Mouse (Mus musculus): ENCODE measurements at regions not wholly inside any gene's neighbourhood (a gene's known extent, or its start where the extent isn't known, plus 50 kb on each side); places are given as distances from the start of the nearest gene placed in this dataset.
"Not testable (repeated sequence)": the region's sequence is repeated elsewhere in the genome, so short reads cannot be mapped to it uniquely, and the experiment has no call there.

DNA sequence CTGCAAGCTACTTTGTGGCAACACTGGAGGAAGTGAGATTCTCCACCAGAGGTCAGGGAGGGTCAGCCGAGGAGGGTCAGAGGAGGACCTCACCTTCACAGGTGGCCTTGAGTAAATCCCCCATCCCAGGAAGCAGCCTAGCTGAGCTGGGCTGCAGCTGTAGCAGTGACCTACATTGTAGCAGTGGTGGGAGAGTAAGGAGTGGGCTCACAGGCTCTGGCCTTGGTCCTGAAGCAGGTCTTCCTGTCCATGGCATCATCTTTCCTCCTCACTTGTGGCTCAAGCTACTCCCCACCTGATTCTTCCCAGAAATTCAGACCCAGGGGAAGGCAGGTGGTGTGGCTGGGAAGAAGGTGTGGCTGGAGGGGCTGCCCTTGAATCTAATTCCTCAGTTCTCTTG, 84.3 kb downstream of the 1810013L24Rik start:
- H3K9ac ChIP-seq; H3K27me3 ChIP-seq (replicated peaks); H3K36me3 ChIP-seq; H3K4me3 ChIP-seq; H3K4me1 ChIP-seq; H3K27ac ChIP-seq (replicated peaks); ATAC-seq (ENCODE audit: extremely low read depth, insufficient number of reproducible peaks, low FRiP score, low TSS enrichment); H3K4me2 ChIP-seq; H3K9me3 ChIP-seq: not testable (repeated sequence)
- WGBS = 22% methylated on average over 1 of the region's 1 CpGs

DNA sequence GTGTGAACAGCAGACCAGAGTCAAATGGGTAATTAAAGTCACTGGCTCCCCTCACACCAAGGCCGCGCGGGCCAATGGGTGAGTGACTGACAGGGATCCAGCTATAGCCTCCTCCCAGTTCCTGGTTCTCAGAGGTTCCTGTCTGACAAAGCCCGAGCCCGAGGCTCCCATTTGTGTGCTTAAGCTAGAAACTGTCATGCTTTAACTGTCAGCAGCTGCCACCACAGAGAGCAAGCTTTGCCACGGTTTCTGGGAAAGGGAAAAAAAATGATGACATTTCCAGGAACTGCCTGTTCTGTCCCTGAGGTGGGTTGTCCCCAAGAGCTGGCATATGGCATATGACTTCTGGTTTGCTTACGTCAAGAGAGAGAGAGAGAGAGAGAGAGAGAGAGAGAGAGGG, 86.2 kb downstream of the 1810013L24Rik start:
- ATAC-seq (ENCODE audit: extremely low read depth, insufficient number of reproducible peaks, low FRiP score, low TSS enrichment) = no peak
- Histone ChIP-seq H3K4me3 (no peak overlapping the region), H3K27me3 (replicated peaks) (no peaks in the 10 kb centered on the region), H3K36me3 (no peaks in the 10 kb centered on the region), H3K27ac (replicated peaks) (no peak overlapping the region), H3K9me3 (no peaks in the 10 kb centered on the region), H3K4me1 (no peaks in the 10 kb centered on the region), H3K4me2 (no peak overlapping the region), H3K9ac (no peak overlapping the region)
- WGBS = 57% methylated on average over 7 of the region's 7 CpGs

DNA sequence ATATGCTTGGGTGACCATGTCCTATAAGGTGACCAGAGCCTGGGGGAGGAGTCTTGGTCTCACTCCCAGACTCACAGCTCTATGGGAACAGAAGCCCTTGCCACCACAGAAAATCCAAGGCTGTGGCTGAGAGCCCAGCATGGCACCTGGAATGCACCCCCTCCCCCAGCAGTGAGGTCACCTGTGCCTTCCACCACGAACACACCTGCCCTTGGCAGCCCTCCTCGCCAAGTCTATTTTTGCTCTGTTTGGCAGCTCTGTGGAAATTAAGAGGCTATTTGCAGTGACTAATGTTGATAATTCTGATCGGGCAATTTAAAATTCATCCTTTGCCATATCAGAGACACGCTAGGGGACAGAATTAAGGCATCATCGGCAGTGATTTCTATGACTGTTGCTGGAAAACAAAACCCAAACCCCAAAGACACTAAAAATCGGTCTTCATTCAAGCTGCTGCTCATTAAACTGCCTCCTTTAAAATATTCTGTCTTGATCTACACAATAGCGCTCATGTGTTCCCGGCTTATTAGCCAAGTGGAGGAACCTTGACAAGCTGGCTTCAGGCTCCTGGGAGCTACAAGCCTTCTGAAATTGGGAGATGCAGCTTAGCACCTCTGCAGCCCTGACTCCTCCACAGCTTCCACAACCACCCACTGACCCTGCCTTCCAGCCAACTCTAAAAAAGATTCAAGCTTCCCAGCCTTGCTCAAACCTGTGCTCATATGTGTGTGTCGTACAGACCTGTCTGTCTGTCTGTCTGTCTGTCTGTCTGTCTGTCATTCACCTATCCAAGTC, 89.0 kb downstream of the 1810013L24Rik start:
- Histone ChIP-seq H3K9ac (no peak overlapping the region), H3K4me1 (no peaks in the 10 kb centered on the region), H3K4me3 (no peak overlapping the region), H3K27ac (replicated peaks) (no peak overlapping the region), H3K27me3 (replicated peaks) (no peaks in the 10 kb centered on the region), H3K9me3 (no peaks in the 10 kb centered on the region), H3K4me2 (no peak overlapping the region), H3K36me3 (no peaks in the 10 kb centered on the region)
- no peak for ATAC-seq (ENCODE audit: extremely low read depth, insufficient number of reproducible peaks, low FRiP score, low TSS enrichment)
- WGBS = 71% methylated on average over 9 of the region's 9 CpGs

DNA sequence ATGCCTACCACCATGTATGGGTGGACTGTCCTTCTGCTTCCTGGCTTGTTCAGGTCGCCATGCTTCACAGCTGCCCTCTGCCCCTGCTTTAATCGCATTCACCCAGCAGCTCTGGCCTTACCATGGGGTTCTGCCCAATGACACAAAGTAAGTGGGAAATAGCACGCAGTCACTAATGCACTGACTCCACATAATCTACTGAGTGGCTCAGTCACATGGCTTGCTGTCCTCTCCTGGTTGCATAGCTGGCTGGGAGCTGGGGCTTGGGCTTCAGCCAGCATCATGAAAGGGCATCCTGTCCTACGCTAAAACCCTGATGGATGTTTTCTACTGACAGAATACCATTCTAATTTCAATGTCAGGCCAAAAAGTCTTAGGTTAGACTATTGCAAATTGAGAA, 94.8 kb downstream of the 1810013L24Rik start:
- Histone ChIP-seq H3K4me3 (no peak overlapping the region), H3K27me3 (replicated peaks) (no peaks in the 10 kb centered on the region), H3K4me1 (no peaks in the 10 kb centered on the region), H3K27ac (replicated peaks) (no peak overlapping the region), H3K4me2 (no peak overlapping the region), H3K36me3 (no peaks in the 10 kb centered on the region), H3K9me3 (no peaks in the 10 kb centered on the region), H3K9ac (no peak overlapping the region)
- 68% methylated on average over 4 of the region's 4 CpGs for WGBS
- ATAC-seq (ENCODE audit: extremely low read depth, insufficient number of reproducible peaks, low FRiP score, low TSS enrichment) = no peak

- no peaks in the 10 kb centered on the region for H3K9me3 ChIP-seq
- H3K36me3 ChIP-seq = no peaks in the 10 kb centered on the region
- no peak overlapping the region for H3K27ac ChIP-seq (replicated peaks)
- H3K4me2 ChIP-seq = no peak overlapping the region
- H3K27me3 ChIP-seq (replicated peaks) = no peaks in the 10 kb centered on the region
- ATAC-seq (ENCODE audit: extremely low read depth, insufficient number of reproducible peaks, low FRiP score, low TSS enrichment) = no peak
- H3K4me1 ChIP-seq = no peaks in the 10 kb centered on the region
- H3K9ac ChIP-seq = no peak overlapping the region
- no peak overlapping the region for H3K4me3 ChIP-seq
These were observed 102.1 kb downstream of the 1810013L24Rik start for GRCm38 (mm10) chr16:8931961-8932360.

DNA sequence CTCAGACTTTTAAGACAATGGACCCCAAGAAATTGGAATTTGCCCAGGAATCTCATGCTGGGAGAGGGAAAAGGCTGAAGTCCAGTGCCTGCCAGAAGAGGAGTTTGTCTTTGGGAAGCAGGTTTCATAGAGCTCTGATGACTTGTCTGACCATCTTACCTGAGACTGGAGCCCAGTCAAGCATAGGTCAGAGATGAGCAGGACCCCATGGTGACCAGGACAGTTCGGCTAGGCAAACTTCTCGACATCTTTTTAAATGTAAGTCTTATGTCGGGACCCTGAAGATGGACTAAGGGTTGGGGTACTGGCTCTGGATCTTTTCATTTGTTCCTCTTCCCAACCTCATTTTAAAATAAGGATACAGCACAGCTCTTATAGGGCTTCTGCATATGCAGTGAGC, 103.2 kb downstream of the 1810013L24Rik start:
- WGBS = 78% methylated on average over 3 of the region's 3 CpGs
- no peaks in the 10 kb centered on the region for H3K27me3 ChIP-seq (replicated peaks)
- H3K36me3 ChIP-seq = no peaks in the 10 kb centered on the region
- H3K27ac ChIP-seq (replicated peaks) = no peak overlapping the region
- H3K4me2 ChIP-seq = no peak overlapping the region
- H3K4me3 ChIP-seq = no peak overlapping the region
- no peaks in the 10 kb centered on the region for H3K9me3 ChIP-seq
- no peak overlapping the region for H3K9ac ChIP-seq
- no peaks in the 10 kb centered on the region for H3K4me1 ChIP-seq
- ATAC-seq (ENCODE audit: extremely low read depth, insufficient number of reproducible peaks, low FRiP score, low TSS enrichment) = no peak

GRCm38 (mm10) chr16:8936446-8936845, 106.5 kb downstream of the 1810013L24Rik start:
- no peak overlapping the region for H3K27ac ChIP-seq (replicated peaks)
- H3K9ac ChIP-seq = no peak overlapping the region
- H3K36me3 ChIP-seq = no peaks in the 10 kb centered on the region
- H3K4me1 ChIP-seq = no peaks in the 10 kb centered on the region
- H3K27me3 ChIP-seq (replicated peaks) = 0 out of 2 replicates have a peak, but pooled peaks cover 3% of the 10 kb centered on the region
- no peak overlapping the region for H3K4me2 ChIP-seq
- no peaks in the 10 kb centered on the region for H3K9me3 ChIP-seq
- no peak for ATAC-seq (ENCODE audit: extremely low read depth, insufficient number of reproducible peaks, low FRiP score, low TSS enrichment)
- no peak overlapping the region for H3K4me3 ChIP-seq

GRCm38 (mm10) chr16:8938516-8938915, 108.6 kb downstream of the 1810013L24Rik start:
- no peak for ATAC-seq (ENCODE audit: extremely low read depth, insufficient number of reproducible peaks, low FRiP score, low TSS enrichment)
- Histone ChIP-seq H3K4me1 (no peaks in the 10 kb centered on the region), H3K27ac (replicated peaks) (no peak overlapping the region), H3K4me3 (no peak overlapping the region), H3K36me3 (no peaks in the 10 kb centered on the region), H3K9me3 (no peaks in the 10 kb centered on the region), H3K4me2 (no peak overlapping the region), H3K9ac (no peak overlapping the region), H3K27me3 (replicated peaks) (0 out of 2 replicates have a peak, but pooled peaks cover 3% of the 10 kb centered on the region)
- WGBS = 22% methylated on average over 5 of the region's 5 CpGs

- Histone ChIP-seq H3K9ac (no peak overlapping the region), H3K36me3 (no peaks in the 10 kb centered on the region), H3K27me3 (replicated peaks) (0 out of 2 replicates have a peak, but pooled peaks cover 3% of the 10 kb centered on the region), H3K4me3 (no peak overlapping the region), H3K4me1 (no peaks in the 10 kb centered on the region), H3K9me3 (no peaks in the 10 kb centered on the region), H3K27ac (replicated peaks) (no peak overlapping the region), H3K4me2 (no peak overlapping the region)
- ATAC-seq (ENCODE audit: extremely low read depth, insufficient number of reproducible peaks, low FRiP score, low TSS enrichment) = no peak
- WGBS = 29% methylated on average over 7 of the region's 7 CpGs
These were observed 109.2 kb downstream of the 1810013L24Rik start for GRCm38 (mm10) chr16:8939136-8939535.

GRCm38 (mm10) chr16:8944412-8945102, 114.7 kb downstream of the 1810013L24Rik start:
- ATAC-seq (ENCODE audit: extremely low read depth, insufficient number of reproducible peaks, low FRiP score, low TSS enrichment) = no peak
- no peak overlapping the region for H3K27ac ChIP-seq (replicated peaks)

DNA sequence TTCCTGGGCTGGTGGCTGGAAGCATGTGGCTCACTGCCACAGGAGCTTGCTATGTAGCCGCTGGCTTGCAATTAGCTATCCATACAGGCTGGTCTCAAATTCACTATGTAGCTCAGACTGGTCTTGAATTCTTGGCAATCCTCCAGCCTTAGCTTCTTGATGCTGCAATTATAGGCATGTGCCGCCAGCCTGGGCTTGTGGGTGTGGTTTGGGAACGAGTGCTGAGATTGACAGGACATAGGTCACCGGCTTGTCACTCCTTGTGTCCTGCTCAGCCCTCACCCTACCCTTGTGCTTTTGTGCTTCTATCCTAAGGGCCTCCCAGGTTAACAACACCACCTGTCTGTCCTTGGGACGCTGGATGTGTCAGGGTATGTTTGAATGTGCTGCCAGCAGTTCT, 117.9 kb downstream of the 1810013L24Rik start:
- H3K9ac ChIP-seq = no peak overlapping the region
- H3K4me3 ChIP-seq = no peak overlapping the region
- H3K9me3 ChIP-seq = peaks cover 3% of the 10 kb centered on the region; the same call in 1 of the 2 replicates
- 0 out of 2 replicates have a peak, but pooled peaks cover 4% of the 10 kb centered on the region for H3K4me1 ChIP-seq
- no peak for ATAC-seq (ENCODE audit: extremely low read depth, insufficient number of reproducible peaks, low FRiP score, low TSS enrichment)
- no peaks in the 10 kb centered on the region for H3K36me3 ChIP-seq
- no peak overlapping the region for H3K27ac ChIP-seq (replicated peaks)
- no peaks in the 10 kb centered on the region for H3K27me3 ChIP-seq (replicated peaks)
- WGBS = 41% methylated on average over 5 of the region's 5 CpGs
- H3K4me2 ChIP-seq = no peak overlapping the region

More at GRCm38 (mm10) chr16:8944412-8945102, 114.7 kb downstream of the 1810013L24Rik start:
- no peaks in the 10 kb centered on the region for H3K36me3 ChIP-seq
- H3K27me3 ChIP-seq (replicated peaks) = no peaks in the 10 kb centered on the region
- H3K4me1 ChIP-seq = 0 out of 2 replicates have a peak, but pooled peaks cover 4% of the 10 kb centered on the region
- no peak overlapping the region for H3K4me2 ChIP-seq
- H3K4me3 ChIP-seq = no peak overlapping the region
- 55% methylated on average over 5 of the region's 5 CpGs for WGBS
- H3K9ac ChIP-seq = no peak overlapping the region
- H3K9me3 ChIP-seq = no peaks in the 10 kb centered on the region

All from heart, embryonic 13.5 days (tissue).